Mouse (Mus musculus) macrophage (primary cell): Measurements from ENCODE around the gene Olfr456. TPM values are rescaled to one million over a fixed set of nuclear protein-coding genes. Genes with fewer than 3 reads are reported as not detected.

Experiments
- polyA plus RNA-seq: library from polyadenylated mRNA; stranded (reverse); fragments of 250-400 nt; gene quantifications from 3 replicates; pipeline ENCODE4 v1.2.4, GENCODE M21; 2018; ENCODE audit warnings: inconsistent platforms

Gene Olfr456
- polyA plus RNA-seq, 1 experiment from 2014 or later = not detected

Other genes with a start within 250 kb of the Olfr456 start
- gene Gstk1, start 241.3 kb downstream of the Olfr456 start, polyA plus RNA-seq = 4.0 to 4.3 TPM (median 4.2 TPM) in 3 replicates
- not detected in 3 replicates for gene Tmem139, start 225.2 kb downstream of the Olfr456 start, polyA plus RNA-seq
- 7.8 to 14.4 TPM (median 10.2 TPM) in 3 replicates for gene Casp2, start 222.2 kb downstream of the Olfr456 start, polyA plus RNA-seq
- gene Clcn1, start 200.5 kb downstream of the Olfr456 start, polyA plus RNA-seq = 0.09 to 0.34 TPM in 2 of 3 replicates, not detected in the other
- gene Fam131b, start 162.6 kb downstream of the Olfr456 start, polyA plus RNA-seq = not detected in 3 replicates
- 63.6 to 176 TPM (median 108 TPM) in 3 replicates for gene Zyx, start 137.6 kb downstream of the Olfr456 start, polyA plus RNA-seq
- gene Epha1, start 113.9 kb downstream of the Olfr456 start, polyA plus RNA-seq = not detected in 3 replicates
- not detected in 3 replicates for gene Tas2r143, start 87.0 kb downstream of the Olfr456 start, polyA plus RNA-seq
- not detected in 3 replicates for gene Tas2r135, start 81.8 kb downstream of the Olfr456 start, polyA plus RNA-seq
- not detected in 3 replicates for gene Tas2r126, start 52.7 kb downstream of the Olfr456 start, polyA plus RNA-seq
- not detected in 3 replicates for gene Olfr458, start 22.0 kb downstream of the Olfr456 start, polyA plus RNA-seq
- not detected in 3 replicates for gene Olfr457, start 10.9 kb downstream of the Olfr456 start, polyA plus RNA-seq
- not detected in 3 replicates for gene Olfr455, start 60.4 kb upstream of the Olfr456 start, polyA plus RNA-seq
- not detected in 3 replicates for gene Tcaf3, start 110.5 kb upstream of the Olfr456 start, polyA plus RNA-seq
- gene Tcaf2, start 158.0 kb upstream of the Olfr456 start, polyA plus RNA-seq = not detected in 3 replicates
- 0.69 to 0.89 TPM (median 0.70 TPM) in 3 replicates for gene Tcaf1, start 222.9 kb upstream of the Olfr456 start, polyA plus RNA-seq